Mouse (Mus musculus): ENCODE data around the gene Pld1. TPM values are rescaled to one million over a fixed set of nuclear protein-coding genes. Genes with fewer than 3 reads are reported as not detected.
A peak's percentile ranks its signal among the peaks of the same experiment; 100 is the strongest.

Pld1 gene
- polyA plus RNA-seq, 1 experiment from 2014 or later, result 2.3 TPM

DNA sequence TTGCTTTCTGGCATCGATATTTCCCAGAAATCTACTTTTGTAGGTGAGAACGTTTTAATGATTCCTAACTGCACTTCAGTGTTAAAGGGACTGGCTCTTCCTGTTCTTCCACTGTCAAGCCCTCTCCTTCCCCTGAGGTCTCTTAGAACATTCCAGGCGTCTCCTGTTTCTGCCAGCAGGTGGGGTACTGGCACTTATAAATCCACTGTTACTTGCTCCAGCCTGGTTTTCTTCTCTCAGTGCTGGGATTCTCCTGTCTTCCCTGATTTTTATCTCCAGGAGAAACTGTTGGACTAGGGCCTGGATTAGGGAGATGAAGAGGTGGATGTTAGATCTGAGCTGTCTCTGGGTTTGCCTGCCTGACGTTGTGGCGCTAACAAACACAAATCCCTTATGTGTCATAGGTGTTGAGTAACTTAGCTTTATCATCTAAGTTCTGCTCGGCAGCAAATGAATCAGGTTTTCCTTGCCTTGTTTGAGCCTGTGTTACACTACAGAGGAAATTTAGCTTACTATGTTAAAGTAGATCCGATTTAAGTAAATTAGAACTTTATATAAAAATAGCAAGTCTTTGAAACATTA, 44.0 kb downstream of the Pld1 start:
- ATAC-seq, result peak; percentile 61
- H3K4me1 ChIP-seq (replicated peaks; ENCODE audit: control insufficient read depth, insufficient read depth, low read length), result peaks cover 7% of the 10 kb centered on the region; the same call in 1 of the 2 replicates
- no peak overlapping the region for H3K27ac ChIP-seq (ENCODE audit: low read length)
- no peak overlapping the region for H3K4me3 ChIP-seq (replicated peaks; ENCODE audit: low read length)
- H3K9me3 ChIP-seq (ENCODE audit: control insufficient read depth, low read length), result no peaks in the 10 kb centered on the region
- H3K27me3 ChIP-seq (replicated peaks; ENCODE audit: control insufficient read depth, insufficient read depth, low read length), result no peaks in the 10 kb centered on the region
- no peak overlapping the region for H3K4me2 ChIP-seq (ENCODE audit: low read length)
- no peaks in the 10 kb centered on the region for H3K36me3 ChIP-seq (ENCODE audit: control insufficient read depth, insufficient read depth)
- 42% methylated on average over 7 of the region's 7 CpGs for WGBS
- H3K9ac ChIP-seq (replicated peaks; ENCODE audit: low read depth, low read length), result no peak overlapping the region

DNA sequence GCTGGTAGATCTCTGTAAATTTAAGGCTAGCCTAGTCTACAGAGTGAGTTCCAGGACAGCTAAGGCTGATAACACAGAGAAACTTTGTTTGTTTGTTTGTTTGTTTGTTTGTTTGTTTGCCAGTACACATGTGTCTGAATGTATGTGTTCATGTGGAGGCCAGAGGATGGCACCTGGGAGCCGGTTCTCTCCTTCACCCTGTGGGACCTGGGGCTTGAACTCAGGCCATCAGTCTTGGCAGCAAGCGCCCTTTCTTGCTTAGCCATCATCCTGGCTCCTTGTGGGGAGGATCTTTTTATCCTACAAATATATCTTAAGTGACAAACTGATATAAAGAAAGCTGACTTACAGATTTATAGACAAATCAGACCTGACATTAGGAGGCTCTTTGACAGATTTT, 44.8 kb downstream of the Pld1 start:
- no peaks in the 10 kb centered on the region for H3K36me3 ChIP-seq (ENCODE audit: control insufficient read depth, insufficient read depth)
- H3K4me2 ChIP-seq (ENCODE audit: low read length), result no peak overlapping the region
- H3K4me3 ChIP-seq (replicated peaks; ENCODE audit: low read length), result no peak overlapping the region
- peaks cover 7% of the 10 kb centered on the region; the same call in 1 of the 2 replicates for H3K4me1 ChIP-seq (replicated peaks; ENCODE audit: control insufficient read depth, insufficient read depth, low read length)
- H3K27me3 ChIP-seq (replicated peaks; ENCODE audit: control insufficient read depth, insufficient read depth, low read length), result no peaks in the 10 kb centered on the region
- H3K27ac ChIP-seq (ENCODE audit: low read length), result no peak overlapping the region
- H3K9me3 ChIP-seq (ENCODE audit: control insufficient read depth, low read length), result no peaks in the 10 kb centered on the region
- no peak for ATAC-seq
- no peak overlapping the region for H3K9ac ChIP-seq (replicated peaks; ENCODE audit: low read depth, low read length)
- WGBS, result 61% methylated on average over 2 of the region's 2 CpGs

DNA sequence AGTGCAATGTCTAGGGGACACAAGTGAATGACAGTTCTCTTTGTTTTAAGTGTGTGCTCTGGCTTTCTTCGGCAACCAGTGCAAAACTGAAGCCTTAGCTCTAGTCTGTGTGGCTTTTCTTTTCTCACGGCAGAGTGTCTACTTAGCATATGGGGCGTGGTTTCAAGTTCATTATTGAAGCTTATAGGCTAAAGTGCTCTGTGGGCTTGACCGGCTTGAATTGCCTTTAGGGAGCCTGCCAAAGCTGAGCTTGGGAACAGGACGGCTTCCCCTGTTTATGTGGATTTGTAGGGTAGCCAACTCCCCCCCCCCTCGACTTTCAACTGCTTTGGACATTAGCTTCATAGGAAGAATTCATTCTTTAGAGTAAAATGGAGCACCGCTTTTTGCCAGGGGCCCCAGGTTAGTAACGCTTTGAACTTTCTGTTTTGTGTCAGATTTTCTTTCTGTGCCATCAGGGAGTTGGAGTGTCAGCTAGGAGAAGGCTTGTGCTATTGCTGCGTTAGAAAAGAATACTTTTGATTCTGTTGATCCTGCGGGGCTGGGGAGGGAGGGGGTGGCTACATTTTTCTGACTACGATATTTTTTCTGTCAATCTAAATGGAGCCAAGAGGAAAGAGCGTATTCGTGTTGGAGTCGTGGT, 45.6 kb downstream of the Pld1 start:
- Histone ChIP-seq H3K4me3 (replicated peaks; ENCODE audit: low read length) (peak overlapping the region; percentile 29), H3K27ac (ENCODE audit: low read length) (0 out of 2 replicates have a peak overlapping the region, but pooled peaks have one; percentile 17), H3K4me2 (ENCODE audit: low read length) (peak overlapping the region; percentile 43), H3K9ac (replicated peaks; ENCODE audit: low read depth, low read length) (no peak overlapping the region), H3K4me1 (replicated peaks; ENCODE audit: control insufficient read depth, insufficient read depth, low read length) (peaks cover 7% of the 10 kb centered on the region; the same call in 1 of the 2 replicates), H3K36me3 (ENCODE audit: control insufficient read depth, insufficient read depth) (no peaks in the 10 kb centered on the region), H3K9me3 (ENCODE audit: control insufficient read depth, low read length) (no peaks in the 10 kb centered on the region), H3K27me3 (replicated peaks; ENCODE audit: control insufficient read depth, insufficient read depth, low read length) (no peaks in the 10 kb centered on the region)
- peak; percentile 98 for ATAC-seq
- WGBS, result 3% methylated on average over 14 of the region's 14 CpGs

DNA sequence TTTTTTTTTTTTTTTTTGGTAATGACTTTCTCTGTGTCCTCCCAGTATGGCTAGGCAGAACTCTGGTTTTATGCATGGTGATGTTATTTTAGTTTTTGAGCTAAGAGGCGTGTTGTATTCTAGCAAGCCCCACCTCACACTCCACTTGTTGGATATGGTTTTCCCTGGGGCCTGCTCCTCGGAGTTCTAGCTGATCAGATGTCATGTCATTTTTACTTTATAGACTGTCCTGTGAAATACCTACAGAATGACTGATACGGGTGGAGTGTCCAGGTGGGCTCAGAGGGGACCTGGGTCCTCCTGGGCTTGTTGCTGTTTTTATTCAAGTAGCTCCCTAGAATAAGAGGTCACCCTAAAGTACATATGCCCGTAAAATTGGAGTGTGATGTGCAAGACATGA, 46.1 kb downstream of the Pld1 start:
- Histone ChIP-seq H3K4me1 (replicated peaks; ENCODE audit: control insufficient read depth, insufficient read depth, low read length) (peaks cover 7% of the 10 kb centered on the region; the same call in 1 of the 2 replicates), H3K27me3 (replicated peaks; ENCODE audit: control insufficient read depth, insufficient read depth, low read length) (no peaks in the 10 kb centered on the region), H3K4me2 (ENCODE audit: low read length) (peak overlapping the region; percentile 43; the same call in 1 of the 2 replicates), H3K36me3 (ENCODE audit: control insufficient read depth, insufficient read depth) (no peaks in the 10 kb centered on the region), H3K9ac (replicated peaks; ENCODE audit: low read depth, low read length) (no peak overlapping the region), H3K9me3 (ENCODE audit: control insufficient read depth, low read length) (no peaks in the 10 kb centered on the region), H3K27ac (ENCODE audit: low read length) (no peak overlapping the region), H3K4me3 (replicated peaks; ENCODE audit: low read length) (peak overlapping the region; percentile 29; the same call in 1 of the 2 replicates)
- WGBS, result 39% methylated on average over 4 of the region's 4 CpGs
- no peak for ATAC-seq

DNA sequence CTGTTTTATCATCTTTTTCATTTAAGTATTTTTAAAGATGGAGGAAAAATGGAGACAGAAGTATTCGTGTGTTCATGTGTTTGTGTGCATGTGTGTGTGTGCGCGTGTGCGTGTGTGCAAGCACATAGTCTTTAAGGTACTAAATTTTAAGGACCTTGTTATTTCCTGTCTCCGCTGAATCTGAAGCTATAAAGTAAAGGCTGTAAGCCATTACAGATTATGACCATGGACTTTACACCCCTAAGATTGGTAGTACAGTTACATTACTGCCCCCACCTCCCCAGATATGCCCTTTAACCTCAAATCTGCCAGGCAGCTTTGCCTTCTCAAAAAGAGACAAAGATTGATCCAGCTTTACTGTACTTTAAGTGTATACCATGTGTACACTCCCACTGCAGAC, 46.8 kb downstream of the Pld1 start:
- Histone ChIP-seq H3K27ac (ENCODE audit: low read length) (no peak overlapping the region), H3K27me3 (replicated peaks; ENCODE audit: control insufficient read depth, insufficient read depth, low read length) (no peaks in the 10 kb centered on the region), H3K36me3 (ENCODE audit: control insufficient read depth, insufficient read depth) (no peaks in the 10 kb centered on the region), H3K4me1 (replicated peaks; ENCODE audit: control insufficient read depth, insufficient read depth, low read length) (peaks cover 7% of the 10 kb centered on the region; the same call in 1 of the 2 replicates), H3K9me3 (ENCODE audit: control insufficient read depth, low read length) (no peaks in the 10 kb centered on the region), H3K4me3 (replicated peaks; ENCODE audit: low read length) (no peak overlapping the region), H3K9ac (replicated peaks; ENCODE audit: low read depth, low read length) (no peak overlapping the region), H3K4me2 (ENCODE audit: low read length) (no peak overlapping the region)
- WGBS, result 93% methylated on average over 5 of the region's 5 CpGs
- ATAC-seq, result no peak

DNA sequence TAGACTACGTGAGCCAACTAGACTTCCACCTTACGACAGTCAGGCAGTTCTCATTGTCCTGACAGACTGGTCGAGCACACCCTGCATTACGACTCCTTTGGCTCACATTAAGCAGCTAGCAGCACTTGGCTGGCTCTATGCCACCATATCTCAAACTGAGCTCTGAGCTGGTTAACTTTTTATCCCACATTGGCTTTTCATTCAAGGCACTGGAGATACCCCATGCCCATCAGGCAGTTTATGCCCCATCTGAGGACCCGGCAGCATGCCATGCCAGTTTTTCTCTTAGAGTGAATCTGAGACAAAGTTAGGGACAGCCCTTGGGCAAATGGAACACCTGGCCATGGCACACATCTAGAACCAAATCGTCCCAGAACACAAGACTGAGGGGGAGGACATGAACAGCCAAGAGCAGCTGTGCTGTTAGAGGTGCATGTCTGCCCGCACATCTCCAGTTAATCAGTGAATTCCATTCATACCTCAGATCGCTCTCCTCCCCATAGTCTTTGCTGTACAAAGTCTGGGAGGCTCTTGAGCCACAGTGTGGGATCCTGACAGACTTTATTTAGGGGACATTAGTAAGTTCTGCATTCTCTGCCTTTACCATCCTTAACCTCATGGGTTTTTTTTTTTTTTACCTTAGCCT, 49.5 kb downstream of the Pld1 start:
- 54% methylated on average over 8 of the region's 8 CpGs for WGBS
- Histone ChIP-seq H3K4me3 (replicated peaks; ENCODE audit: low read length) (no peak overlapping the region), H3K9ac (replicated peaks; ENCODE audit: low read depth, low read length) (no peak overlapping the region), H3K27me3 (replicated peaks; ENCODE audit: control insufficient read depth, insufficient read depth, low read length) (no peaks in the 10 kb centered on the region), H3K4me2 (ENCODE audit: low read length) (no peak overlapping the region), H3K9me3 (ENCODE audit: control insufficient read depth, low read length) (no peaks in the 10 kb centered on the region), H3K27ac (ENCODE audit: low read length) (no peak overlapping the region), H3K36me3 (ENCODE audit: control insufficient read depth, insufficient read depth) (no peaks in the 10 kb centered on the region), H3K4me1 (replicated peaks; ENCODE audit: control insufficient read depth, insufficient read depth, low read length) (peaks cover 7% of the 10 kb centered on the region; the same call in 1 of the 2 replicates)
- ATAC-seq, result no peak

DNA sequence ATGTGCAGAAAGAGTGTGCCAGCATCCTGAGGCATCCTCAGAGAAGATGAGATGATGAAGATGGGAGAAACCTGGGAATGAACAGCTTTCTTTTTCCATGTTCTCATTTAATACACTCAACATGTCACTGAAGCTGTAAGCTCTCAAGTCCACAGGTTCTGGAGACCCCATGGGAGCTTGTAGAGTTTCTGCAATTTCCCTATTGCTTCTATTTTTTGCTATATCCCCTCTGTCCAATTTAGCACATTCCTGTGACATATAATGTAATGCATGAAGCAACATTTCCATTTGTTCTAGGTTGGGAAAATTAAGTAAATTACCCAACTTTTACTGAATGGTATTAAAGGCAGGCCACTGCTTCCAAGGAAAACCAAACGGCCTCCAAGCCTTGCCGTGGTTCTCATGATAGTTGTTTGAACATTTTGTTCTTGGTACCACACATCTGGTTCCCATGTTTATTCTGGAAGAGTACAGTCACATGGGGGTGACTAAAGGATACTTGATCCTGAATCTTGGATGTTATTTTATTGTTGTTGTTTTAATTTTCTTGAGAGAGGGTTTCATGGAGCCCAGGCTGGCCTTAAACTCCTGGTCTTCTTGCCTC, 52.7 kb downstream of the Pld1 start:
- Histone ChIP-seq H3K36me3 (ENCODE audit: control insufficient read depth, insufficient read depth) (no peaks in the 10 kb centered on the region), H3K27me3 (replicated peaks; ENCODE audit: control insufficient read depth, insufficient read depth, low read length) (no peaks in the 10 kb centered on the region), H3K9ac (replicated peaks; ENCODE audit: low read depth, low read length) (no peak overlapping the region), H3K4me2 (ENCODE audit: low read length) (no peak overlapping the region), H3K4me1 (replicated peaks; ENCODE audit: control insufficient read depth, insufficient read depth, low read length) (no peaks in the 10 kb centered on the region), H3K27ac (ENCODE audit: low read length) (no peak overlapping the region), H3K4me3 (replicated peaks; ENCODE audit: low read length) (no peak overlapping the region), H3K9me3 (ENCODE audit: control insufficient read depth, low read length) (no peaks in the 10 kb centered on the region)
- 92% methylated on average over 2 of the region's 2 CpGs for WGBS
- no peak for ATAC-seq

DNA sequence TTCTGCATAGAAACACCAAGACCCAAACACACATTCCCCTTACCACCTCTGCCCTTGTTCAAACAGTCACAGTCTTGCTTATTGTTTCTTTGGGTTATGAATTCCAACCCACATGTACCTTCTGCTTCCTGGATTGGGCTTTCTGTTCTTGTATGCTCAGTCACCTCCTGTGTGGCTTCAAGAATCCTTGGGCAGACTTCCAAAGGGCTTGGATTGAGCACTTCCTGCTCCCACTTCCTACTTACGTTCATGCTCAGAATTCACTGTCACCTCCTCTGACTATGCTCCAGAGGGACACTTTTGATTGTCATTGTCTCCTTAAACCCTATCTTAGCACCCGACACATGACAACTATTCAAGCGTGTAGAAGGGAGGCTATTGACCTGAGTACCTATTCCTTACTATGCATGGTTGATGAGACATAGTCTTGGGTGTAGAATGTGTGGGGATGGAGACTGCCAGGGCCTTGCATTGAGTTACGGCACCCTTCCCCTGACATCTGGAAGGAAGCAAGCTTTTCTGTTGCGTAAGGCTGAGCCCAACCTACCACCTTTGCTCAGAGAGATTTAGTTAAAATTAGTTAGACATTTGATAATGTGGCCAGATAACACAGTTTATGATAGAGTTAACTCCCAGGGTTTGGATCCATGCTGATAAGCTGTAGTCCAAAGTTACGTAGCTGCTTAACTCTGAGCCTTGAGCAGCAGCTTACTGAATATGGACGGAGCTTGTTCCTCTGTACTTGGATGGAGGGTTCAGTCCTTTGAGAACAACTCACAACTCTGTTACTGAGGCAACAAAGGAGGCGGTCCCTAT, 55.9 kb downstream of the Pld1 start:
- Histone ChIP-seq H3K4me3 (replicated peaks; ENCODE audit: low read length) (no peak overlapping the region), H3K27ac (ENCODE audit: low read length) (no peak overlapping the region), H3K9me3 (ENCODE audit: control insufficient read depth, low read length) (no peaks in the 10 kb centered on the region), H3K9ac (replicated peaks; ENCODE audit: low read depth, low read length) (no peak overlapping the region), H3K4me2 (ENCODE audit: low read length) (no peak overlapping the region), H3K27me3 (replicated peaks; ENCODE audit: control insufficient read depth, insufficient read depth, low read length) (no peaks in the 10 kb centered on the region), H3K4me1 (replicated peaks; ENCODE audit: control insufficient read depth, insufficient read depth, low read length) (no peaks in the 10 kb centered on the region), H3K36me3 (ENCODE audit: control insufficient read depth, insufficient read depth) (no peaks in the 10 kb centered on the region)
- no peak for ATAC-seq
- WGBS, result 89% methylated on average over 8 of the region's 8 CpGs
